Mouse (Mus musculus): ENCODE measurements at regions not wholly inside any gene's neighbourhood (a gene's known extent, or its start where the extent isn't known, plus 50 kb on each side); places are given as distances from the start of the nearest gene placed in this dataset.
"Not testable (repeated sequence)": the region's sequence is repeated elsewhere in the genome, so short reads cannot be mapped to it uniquely, and the experiment has no call there.

- Histone ChIP-seq H3K27ac (ENCODE audit: insufficient read depth, low read depth, low read length, poor library complexity, severe bottlenecking) (no peak overlapping the region), H3K4me1 (ENCODE audit: control insufficient read depth in 2 of 2, insufficient read depth in 2 of 2, low read length in 2 of 2, poor library complexity in 1 of 2) (no peaks in the 10 kb centered on the region), H3K4me3 (ENCODE audit: insufficient read depth in 1 of 2, low read depth in 1 of 2, low read length in 2 of 2, poor library complexity in 1 of 2, severe bottlenecking in 1 of 2) (no peak overlapping the region), H3K9ac (ENCODE audit: insufficient read depth, low read depth, low read length, poor library complexity, severe bottlenecking) (no peak overlapping the region), H3K36me3 (ENCODE audit: control insufficient read depth, insufficient read depth, low read length, poor library complexity, severe bottlenecking) (no peaks in the 10 kb centered on the region), H3K9me3 (ENCODE audit: control insufficient read depth, insufficient read depth, low read depth, low read length) (peaks cover 3% of the 10 kb centered on the region; the same call in 1 of the 2 replicates)
- DNase-seq (ENCODE audit: low read depth, low spot score): no peak
- TF ChIP-seq HCFC1 (IDR thresholded peaks at IDR 0.05; ENCODE audit: borderline replicate concordance, insufficient read depth, low read length) (no peak), ZNF384 (IDR thresholded peaks at IDR 0.05; ENCODE audit: low read depth, low read length) (no peak), MAFK (IDR thresholded peaks at IDR 0.05; ENCODE audit: insufficient read depth, low read depth, low read length) (no peak)
- in situ Hi-C loops (cut with MboI; ENCODE audit: low sequenced_read_pairs in 2 of 2, unreplicated experiment in 2 of 2): no loop called here
These were observed 394.4 kb downstream of the Hdgfl1 start for GRCm38 (mm10) chr13:26375546-26375945.

GRCm38 (mm10) chr13:26365911-26366310 lies 404.1 kb downstream of the Hdgfl1 start:
- H3K4me3 ChIP-seq (ENCODE audit: insufficient read depth in 1 of 2, low read depth in 1 of 2, low read length in 2 of 2, poor library complexity in 1 of 2, severe bottlenecking in 1 of 2); H3K4me1 ChIP-seq (ENCODE audit: control insufficient read depth in 2 of 2, insufficient read depth in 2 of 2, low read length in 2 of 2, poor library complexity in 1 of 2); H3K27ac ChIP-seq (ENCODE audit: insufficient read depth, low read depth, low read length, poor library complexity, severe bottlenecking); H3K9me3 ChIP-seq (ENCODE audit: control insufficient read depth, insufficient read depth, low read depth, low read length); H3K9ac ChIP-seq (ENCODE audit: insufficient read depth, low read depth, low read length, poor library complexity, severe bottlenecking); in situ Hi-C loops (cut with MboI; ENCODE audit: low sequenced_read_pairs in 2 of 2, unreplicated experiment in 2 of 2); DNase-seq (ENCODE audit: low read depth, low spot score); H3K36me3 ChIP-seq (ENCODE audit: control insufficient read depth, insufficient read depth, low read length, poor library complexity, severe bottlenecking): not testable (repeated sequence)

- in situ Hi-C loops (cut with MboI; ENCODE audit: low sequenced_read_pairs in 2 of 2, unreplicated experiment in 2 of 2): no loop called here
- TF ChIP-seq MAFK (IDR thresholded peaks at IDR 0.05; ENCODE audit: insufficient read depth, low read depth, low read length) (no peak), CHD2 (IDR thresholded peaks at IDR 0.05; ENCODE audit: low read depth, low read length) (no peak), ZNF384 (IDR thresholded peaks at IDR 0.05; ENCODE audit: low read depth, low read length) (no peak), ZC3H11A (IDR thresholded peaks at IDR 0.05; ENCODE audit: borderline replicate concordance, low read depth, low read length) (no peak), HCFC1 (IDR thresholded peaks at IDR 0.05; ENCODE audit: borderline replicate concordance, insufficient read depth, low read length) (no peak)
- no peak for DNase-seq (ENCODE audit: low read depth, low spot score)
These were observed 413.6 kb downstream of the Hdgfl1 start for GRCm38 (mm10) chr13:26356341-26356740.

GRCm38 (mm10) chr13:26354421-26354820 lies 415.5 kb downstream of the Hdgfl1 start:
- Histone ChIP-seq H3K9ac (ENCODE audit: insufficient read depth, low read depth, low read length, poor library complexity, severe bottlenecking) (no peak overlapping the region), H3K9me3 (ENCODE audit: control insufficient read depth, insufficient read depth, low read depth, low read length) (no peaks in the 10 kb centered on the region), H3K27ac (ENCODE audit: insufficient read depth, low read depth, low read length, poor library complexity, severe bottlenecking) (no peak overlapping the region), H3K4me1 (ENCODE audit: control insufficient read depth in 2 of 2, insufficient read depth in 2 of 2, low read length in 2 of 2, poor library complexity in 1 of 2) (no peaks in the 10 kb centered on the region), H3K4me3 (ENCODE audit: insufficient read depth in 1 of 2, low read depth in 1 of 2, low read length in 2 of 2, poor library complexity in 1 of 2, severe bottlenecking in 1 of 2) (no peak overlapping the region), H3K36me3 (ENCODE audit: control insufficient read depth, insufficient read depth, low read length, poor library complexity, severe bottlenecking) (no peaks in the 10 kb centered on the region)
- no peak for TF ChIP-seq MAFK (IDR thresholded peaks at IDR 0.05; ENCODE audit: insufficient read depth, low read depth, low read length)
- no peak for TF ChIP-seq CHD2 (IDR thresholded peaks at IDR 0.05; ENCODE audit: low read depth, low read length)
- no peak for TF ChIP-seq ZNF384 (IDR thresholded peaks at IDR 0.05; ENCODE audit: low read depth, low read length)
- TF ChIP-seq HCFC1 (IDR thresholded peaks at IDR 0.05; ENCODE audit: borderline replicate concordance, insufficient read depth, low read length): no peak
- no peak for TF ChIP-seq ZC3H11A (IDR thresholded peaks at IDR 0.05; ENCODE audit: borderline replicate concordance, low read depth, low read length)
- no peak for DNase-seq (ENCODE audit: low read depth, low spot score)
- in situ Hi-C loops (cut with MboI; ENCODE audit: low sequenced_read_pairs in 2 of 2, unreplicated experiment in 2 of 2): no loop called here

More at GRCm38 (mm10) chr13:26356341-26356740, 413.6 kb downstream of the Hdgfl1 start:
- H3K36me3 ChIP-seq (ENCODE audit: control insufficient read depth, insufficient read depth, low read length, poor library complexity, severe bottlenecking): no peaks in the 10 kb centered on the region
- H3K9ac ChIP-seq (ENCODE audit: insufficient read depth, low read depth, low read length, poor library complexity, severe bottlenecking): no peak overlapping the region
- H3K4me3 ChIP-seq (ENCODE audit: insufficient read depth in 1 of 2, low read depth in 1 of 2, low read length in 2 of 2, poor library complexity in 1 of 2, severe bottlenecking in 1 of 2): no peak overlapping the region
- no peaks in the 10 kb centered on the region for H3K9me3 ChIP-seq (ENCODE audit: control insufficient read depth, insufficient read depth, low read depth, low read length)
- no peaks in the 10 kb centered on the region for H3K4me1 ChIP-seq (ENCODE audit: control insufficient read depth in 2 of 2, insufficient read depth in 2 of 2, low read length in 2 of 2, poor library complexity in 1 of 2)
- H3K27ac ChIP-seq (ENCODE audit: insufficient read depth, low read depth, low read length, poor library complexity, severe bottlenecking): no peak overlapping the region

- no peaks in the 10 kb centered on the region for H3K36me3 ChIP-seq (ENCODE audit: control insufficient read depth, insufficient read depth, low read length, poor library complexity, severe bottlenecking)
- H3K4me1 ChIP-seq (ENCODE audit: control insufficient read depth in 2 of 2, insufficient read depth in 2 of 2, low read length in 2 of 2, poor library complexity in 1 of 2): no peaks in the 10 kb centered on the region
- in situ Hi-C loops (cut with MboI; ENCODE audit: low sequenced_read_pairs in 2 of 2, unreplicated experiment in 2 of 2): no loop called here
- H3K9ac ChIP-seq (ENCODE audit: insufficient read depth, low read depth, low read length, poor library complexity, severe bottlenecking): no peak overlapping the region
- no peak overlapping the region for H3K27ac ChIP-seq (ENCODE audit: insufficient read depth, low read depth, low read length, poor library complexity, severe bottlenecking)
- no peak overlapping the region for H3K4me3 ChIP-seq (ENCODE audit: insufficient read depth in 1 of 2, low read depth in 1 of 2, low read length in 2 of 2, poor library complexity in 1 of 2, severe bottlenecking in 1 of 2)
- TF ChIP-seq ZNF384 (IDR thresholded peaks at IDR 0.05; ENCODE audit: low read depth, low read length) (no peak), MAFK (IDR thresholded peaks at IDR 0.05; ENCODE audit: insufficient read depth, low read depth, low read length) (no peak), ZC3H11A (IDR thresholded peaks at IDR 0.05; ENCODE audit: borderline replicate concordance, low read depth, low read length) (no peak), CHD2 (IDR thresholded peaks at IDR 0.05; ENCODE audit: low read depth, low read length) (no peak), HCFC1 (IDR thresholded peaks at IDR 0.05; ENCODE audit: borderline replicate concordance, insufficient read depth, low read length) (no peak)
- DNase-seq (ENCODE audit: low read depth, low spot score): no peak
- no peaks in the 10 kb centered on the region for H3K9me3 ChIP-seq (ENCODE audit: control insufficient read depth, insufficient read depth, low read depth, low read length)
These were observed 419.5 kb downstream of the Hdgfl1 start for GRCm38 (mm10) chr13:26350510-26350909.
